Mouse (Mus musculus): ENCODE measurements around the gene Lgr6.

- TF ChIP-seq POLR2A (IDR thresholded peaks at IDR 0.05; ENCODE audit: borderline replicate concordance, low read depth, low read length) (no peak), CTCF (IDR thresholded peaks at IDR 0.05; ENCODE audit: low read depth, low read length) (no peak)
Observed at GRCm38 (mm10) chr1:135069841-135070240, 35.2 kb downstream of the Lgr6 start.

Measured in bone marrow macrophage, adult 2 months (primary cell).